Mouse (Mus musculus) adrenal gland, postnatal 25 days (tissue): ENCODE data around the gene Edrf1. TPM values are rescaled to one million over a fixed set of nuclear protein-coding genes. Genes with fewer than 3 reads are reported as not detected.

Experiments
- total RNA-seq: library from RNA; stranded (reverse); gene quantifications from 2 replicates; pipeline ENCODE4 v1.2.3, GENCODE M21; 2021

Gene Edrf1
- total RNA-seq, 1 experiment from 2014 or later: 20.7 TPM

Other genes with a start within 250 kb of the Edrf1 start
- not detected in 2 replicates for gene Tex36, start 35.4 kb upstream of the Edrf1 start, total RNA-seq
- not detected in 2 replicates for gene Mmp21, start 42.5 kb downstream of the Edrf1 start, total RNA-seq
- gene Bccip, start 71.8 kb downstream of the Edrf1 start, total RNA-seq: 54.8 and 64.9 TPM in 2 replicates
- gene Uros, start 72.5 kb downstream of the Edrf1 start, total RNA-seq: 15.5 and 18.2 TPM in 2 replicates
- gene Fank1, start 139.3 kb downstream of the Edrf1 start, total RNA-seq: 0.46 TPM in 1 of 2 replicates, not detected in the other
- 63.6 and 77.9 TPM in 2 replicates for gene Dhx32, start 145.2 kb downstream of the Edrf1 start, total RNA-seq